Mouse (Mus musculus) ovary, adult 18-20 months (tissue): ENCODE results near the gene Cidec.
A peak's percentile ranks its signal among the peaks of the same experiment; 100 is the strongest.

Experiments used
- DNase-seq: peaks from one replicate; pipeline ENCODE4 v3.0.0; 2022; ENCODE audit warnings: low spot score, mixed read lengths

The Cidec gene

GRCm38 (mm10) chr6:113444207-113444965 is 8.8 kb upstream of the Cidec start:
- DNase-seq, result no peak

DNA sequence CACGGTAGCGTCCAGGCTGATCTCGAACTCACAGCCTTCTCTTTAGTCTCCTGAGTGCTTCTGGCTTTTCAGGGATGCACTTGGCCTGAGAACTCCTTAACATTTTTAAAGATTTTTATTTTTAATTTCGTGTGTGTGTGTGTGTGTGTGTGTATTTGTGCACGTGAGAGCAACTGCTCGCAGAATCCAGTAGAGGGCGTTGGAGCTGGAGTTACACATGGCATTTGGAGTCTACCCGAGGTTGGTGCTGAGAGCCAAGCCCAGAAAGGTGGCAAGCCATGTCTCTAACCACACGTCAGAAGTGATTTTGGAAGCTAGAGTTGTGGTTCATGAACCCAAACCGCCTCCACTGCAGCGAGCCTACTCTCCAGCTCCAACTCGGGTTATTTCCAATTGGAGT is 7.5 kb upstream of the Cidec start:
- DNase-seq, result no peak

DNA sequence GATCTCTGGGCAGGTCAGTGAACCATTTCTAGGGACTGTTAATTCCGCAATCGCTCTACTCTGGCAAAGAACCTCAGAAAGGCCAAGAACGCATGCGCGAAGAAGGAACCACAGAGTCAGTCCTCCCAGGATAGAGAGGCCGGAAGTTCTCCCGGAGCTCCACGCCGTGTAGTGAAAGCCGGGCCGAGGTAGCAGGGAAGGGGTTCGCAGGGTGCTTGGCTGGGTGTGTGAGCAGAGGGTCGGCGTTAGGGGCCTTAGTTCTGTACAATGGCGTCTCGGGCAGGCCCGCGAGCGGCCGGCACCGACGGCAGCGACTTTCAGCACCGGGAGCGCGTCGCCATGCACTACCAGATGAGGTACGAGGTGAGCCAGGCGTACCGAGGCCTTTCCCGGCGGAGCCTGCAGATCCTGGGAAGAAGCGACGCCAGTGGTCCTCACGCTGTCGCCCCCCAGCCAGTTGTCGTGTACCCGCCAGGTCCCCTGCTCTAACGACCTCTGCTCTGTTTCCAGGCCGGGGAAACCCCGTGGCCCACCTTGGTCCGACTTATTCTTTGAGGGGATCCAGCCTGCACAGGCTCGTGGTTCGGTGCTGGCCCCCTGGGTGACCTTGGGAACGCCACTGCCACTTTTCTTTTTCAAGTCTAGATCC is 7.0 kb upstream of the Cidec start, which contains the start of gene Jagn1:
Gene Jagn1, plus strand, starts transcription at position 128 of the 649 bp plus-strand sequence.
- DNase-seq, result peak; percentile 83

- no peak for DNase-seq
These were observed 6.5 kb upstream of the Cidec start for GRCm38 (mm10) chr6:113442087-113442441.

GRCm38 (mm10) chr6:113441147-113441680 is 5.7 kb upstream of the Cidec start:
- peak; percentile 30 for DNase-seq

DNA sequence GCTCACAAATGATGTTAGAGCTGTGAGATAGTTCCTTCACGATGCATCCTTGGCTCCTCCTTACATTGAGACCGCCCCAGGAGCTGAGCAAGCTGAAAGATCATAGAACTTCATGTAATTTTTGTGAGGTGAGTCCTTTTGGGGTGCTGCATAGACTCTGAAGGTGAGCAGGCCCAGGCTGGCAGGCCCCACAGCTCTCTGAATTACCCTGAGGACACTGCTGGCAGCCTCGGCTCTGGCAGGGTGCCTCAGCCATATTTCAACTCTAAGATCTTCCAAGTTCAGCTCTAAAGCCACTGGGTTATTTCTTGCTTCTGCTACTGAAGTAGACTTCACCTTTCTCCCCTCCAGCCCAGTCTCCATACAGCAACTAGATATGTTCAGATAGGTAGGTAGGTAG is 5.1 kb upstream of the Cidec start:
- no peak for DNase-seq

DNA sequence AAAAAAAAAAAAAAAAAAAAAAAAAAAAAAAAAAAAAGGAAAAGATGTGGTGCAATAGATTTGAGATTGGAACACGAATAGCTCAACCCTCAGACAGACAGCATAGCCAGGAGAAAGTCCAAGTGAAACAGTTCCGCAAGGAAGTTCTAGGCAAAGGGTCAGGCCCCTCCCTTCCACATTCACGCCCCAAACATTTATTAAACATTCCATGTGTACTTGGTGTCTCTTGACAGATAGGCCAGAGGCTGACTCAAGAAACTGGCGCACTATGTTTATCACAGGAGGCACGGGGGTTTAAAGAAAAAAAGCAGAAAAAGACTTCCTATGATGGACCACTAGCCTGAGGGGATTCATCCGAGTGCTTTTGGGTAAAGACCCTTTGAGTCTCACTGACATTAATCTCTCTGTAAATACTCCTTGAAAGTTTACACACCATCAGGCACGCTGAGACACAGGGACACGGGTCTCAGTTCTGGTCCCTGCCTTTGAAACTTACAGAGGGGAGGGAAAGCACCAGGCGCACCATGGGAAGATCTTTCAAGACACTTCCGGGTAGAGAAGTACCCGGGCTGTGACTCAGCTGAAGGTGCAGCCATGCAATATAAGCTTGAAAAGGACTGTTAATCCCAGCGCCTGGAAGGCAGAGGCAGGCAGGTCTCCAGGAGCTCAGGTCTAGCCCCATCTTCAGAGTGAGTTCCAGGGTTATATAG is 3.3 kb upstream of the Cidec start:
- DNase-seq, result no peak

DNA sequence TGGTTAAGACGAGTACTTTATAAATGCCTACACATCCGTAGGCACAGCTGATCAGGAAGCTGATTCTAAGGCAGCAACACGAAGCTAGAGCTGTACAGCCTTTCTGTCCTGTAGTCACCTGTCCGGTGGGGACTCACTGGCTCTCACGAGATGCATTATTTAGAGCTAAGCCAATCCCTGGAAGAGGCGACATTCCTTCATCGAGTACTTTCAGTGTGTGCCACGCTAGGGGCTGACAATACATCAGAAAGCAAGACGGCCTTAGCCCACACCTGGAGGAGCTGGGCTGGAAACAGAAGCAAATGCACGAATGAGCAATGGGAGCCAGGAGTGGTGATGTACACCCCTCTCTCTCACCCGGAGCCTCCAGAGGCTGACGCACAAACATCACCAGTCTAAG is 1.6 kb upstream of the Cidec start:
- no peak for DNase-seq

- DNase-seq, result no peak
These were observed 869 bp downstream of the Cidec start for GRCm38 (mm10) chr6:113434691-113435090.

DNA sequence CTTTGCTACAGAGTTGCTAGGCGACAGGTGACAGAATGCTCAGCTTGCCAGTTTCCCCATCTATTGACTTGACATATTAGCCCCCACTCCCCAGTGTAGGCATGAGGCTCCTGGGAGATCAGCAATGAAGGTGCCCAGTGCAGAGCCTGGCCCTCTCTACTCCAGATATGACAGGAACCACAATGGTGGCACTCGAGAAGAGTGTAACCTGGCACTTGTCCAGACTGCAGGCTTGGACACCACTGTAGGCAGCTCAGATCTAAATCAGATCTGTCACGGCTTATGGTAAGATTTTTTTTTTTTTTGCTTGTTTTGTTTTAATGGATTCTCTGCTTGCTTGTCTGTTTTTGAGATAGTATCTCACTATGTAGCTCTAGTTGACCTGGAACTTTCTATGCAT is 1.9 kb downstream of the Cidec start:
- DNase-seq, result no peak

- no peak for DNase-seq
These were observed 3.8 kb downstream of the Cidec start for GRCm38 (mm10) chr6:113431801-113432200.

DNA sequence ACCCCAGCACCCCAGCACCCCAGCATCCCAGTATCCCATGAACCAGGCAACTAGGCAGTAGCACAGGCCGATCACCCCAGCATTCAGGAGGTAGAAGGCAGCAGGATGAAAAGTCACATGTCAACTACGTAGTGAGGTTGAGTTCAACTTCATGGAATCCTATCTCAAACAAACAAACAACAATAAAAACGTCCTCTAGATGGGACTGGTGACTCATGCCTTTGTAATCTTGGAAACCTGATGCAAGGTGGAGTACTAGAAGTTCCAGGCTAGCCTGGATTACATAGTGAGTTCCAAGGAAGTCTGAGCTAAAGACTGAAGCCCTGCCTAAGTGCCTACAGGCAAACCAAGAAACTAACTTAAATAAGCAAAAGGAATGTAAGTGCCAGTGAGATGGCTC is 4.7 kb downstream of the Cidec start:
- DNase-seq, result no peak

GRCm38 (mm10) chr6:113429965-113430364 is 5.6 kb downstream of the Cidec start:
- DNase-seq, result no peak

- DNase-seq, result no peak
These were observed 7.6 kb downstream of the Cidec start for GRCm38 (mm10) chr6:113428006-113428405.

DNA sequence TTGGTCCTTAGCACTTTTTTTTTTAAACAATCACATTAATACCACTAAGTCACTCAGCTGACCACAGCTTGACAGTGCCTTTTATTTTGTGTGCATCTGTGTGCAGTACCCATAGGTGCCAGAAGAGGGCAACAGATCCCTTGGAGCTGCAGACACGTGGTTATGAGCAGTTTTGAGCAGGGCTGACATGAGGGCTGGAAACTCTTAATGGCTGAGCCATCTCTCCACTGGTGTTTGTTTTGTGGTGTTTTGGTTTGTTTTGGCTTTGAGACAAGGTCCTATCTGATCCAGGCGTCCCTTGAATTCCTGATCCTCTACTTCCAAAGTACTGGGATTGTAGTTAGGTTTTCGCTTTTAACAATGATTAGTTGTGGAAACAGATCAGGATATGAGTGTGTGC is 8.2 kb downstream of the Cidec start:
- no peak for DNase-seq

DNA sequence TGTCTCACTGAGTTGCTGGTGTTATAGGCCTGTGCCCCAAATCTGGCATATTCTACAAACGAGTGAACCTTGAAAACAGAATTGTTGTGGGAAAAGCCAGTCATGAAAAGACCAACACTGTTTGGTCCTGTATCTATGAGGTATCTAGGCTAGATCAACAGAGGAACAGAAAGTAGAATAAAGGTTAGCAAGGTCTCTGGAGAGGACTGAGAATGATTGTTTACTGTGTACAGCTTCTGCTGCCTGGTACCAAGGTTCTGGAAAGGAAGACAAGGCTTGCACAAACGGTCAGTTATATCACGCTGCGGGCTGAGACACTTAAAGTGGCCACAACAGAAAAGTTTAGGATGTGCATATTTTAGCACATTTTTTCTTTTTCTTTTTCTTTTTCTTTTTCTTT is 8.9 kb downstream of the Cidec start:
- DNase-seq, result no peak

DNA sequence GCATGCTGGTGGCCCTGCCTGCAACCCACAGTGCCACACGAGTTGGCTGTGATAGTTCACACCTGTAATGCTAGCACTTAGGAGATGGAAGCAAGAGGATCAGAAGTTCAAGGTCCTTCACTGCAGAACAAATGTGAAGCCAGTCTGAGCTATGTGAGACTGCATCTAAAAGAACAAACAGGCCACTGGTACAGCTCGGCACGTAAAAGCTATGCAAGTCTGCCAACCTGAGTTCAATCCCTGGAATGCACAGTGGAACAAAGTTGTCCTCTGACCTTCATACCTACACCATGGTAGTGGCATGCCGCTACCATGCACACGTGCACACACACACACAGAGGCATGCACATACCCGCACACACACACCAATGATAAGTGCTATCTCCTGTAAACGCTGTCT is 11.4 kb downstream of the Cidec start:
- DNase-seq, result no peak

- no peak for DNase-seq
These were observed 12.6 kb downstream of the Cidec start for GRCm38 (mm10) chr6:113423000-113423399.

DNA sequence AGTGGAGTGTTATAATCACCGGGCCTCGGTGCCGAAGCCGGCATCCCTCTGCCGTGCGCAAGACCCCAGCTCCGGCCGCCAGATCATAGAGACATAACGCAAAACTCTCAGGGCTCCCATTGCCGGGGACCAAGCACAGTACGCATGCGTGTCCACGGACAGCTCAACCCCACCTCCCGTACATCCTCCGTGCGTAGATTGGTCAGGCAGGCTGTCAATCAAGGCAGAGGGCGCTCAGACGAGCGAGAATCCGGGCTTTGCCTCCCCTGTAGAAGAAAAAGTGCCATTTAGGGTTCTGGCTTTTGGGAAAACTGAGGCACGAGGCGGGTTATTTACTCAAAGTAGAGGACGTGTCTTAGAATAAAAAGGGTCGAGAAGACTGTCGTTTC is 16.4 kb downstream of the Cidec start, which contains the start of gene Rpusd3:
Gene Rpusd3, minus strand, starts transcription at position 142 of the 389 bp plus-strand sequence.
- DNase-seq, result peak; percentile 95

GRCm38 (mm10) chr6:113418441-113419198 is 16.9 kb downstream of the Cidec start:
- no peak for DNase-seq

- no peak for DNase-seq
These were observed 19.1 kb downstream of the Cidec start for GRCm38 (mm10) chr6:113416416-113416815.

DNA sequence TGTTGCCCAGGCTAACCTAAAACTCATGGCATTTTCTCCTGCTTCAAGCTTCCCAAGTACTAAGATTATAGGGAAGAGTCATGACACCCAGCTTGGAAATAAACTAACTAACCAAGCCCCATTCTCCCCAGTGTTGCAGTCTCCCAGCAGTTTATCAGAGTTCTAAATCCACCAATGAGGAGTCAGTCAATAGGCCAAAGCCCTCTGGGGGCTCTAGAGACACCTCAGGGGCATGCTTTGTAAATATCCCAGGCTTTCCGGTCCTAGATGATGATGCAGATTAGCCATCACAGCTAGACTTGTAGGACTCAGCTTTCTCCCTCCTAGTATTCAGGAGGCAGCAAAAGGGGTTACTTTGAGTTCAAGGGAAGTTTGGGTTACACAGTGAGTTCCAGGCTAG is 25.6 kb downstream of the Cidec start:
- no peak for DNase-seq
